Mouse (Mus musculus): Measurements from ENCODE around the gene Nat8f5. TPM values are rescaled to one million over a fixed set of nuclear protein-coding genes. Genes with fewer than 3 reads are reported as not detected.
"Not testable (repeated sequence)": the region's sequence is repeated elsewhere in the genome, so short reads cannot be mapped to it uniquely, and the experiment has no call there.

Nat8f5 gene
- polyA plus RNA-seq, 1 experiment from 2014 or later: not detected

DNA sequence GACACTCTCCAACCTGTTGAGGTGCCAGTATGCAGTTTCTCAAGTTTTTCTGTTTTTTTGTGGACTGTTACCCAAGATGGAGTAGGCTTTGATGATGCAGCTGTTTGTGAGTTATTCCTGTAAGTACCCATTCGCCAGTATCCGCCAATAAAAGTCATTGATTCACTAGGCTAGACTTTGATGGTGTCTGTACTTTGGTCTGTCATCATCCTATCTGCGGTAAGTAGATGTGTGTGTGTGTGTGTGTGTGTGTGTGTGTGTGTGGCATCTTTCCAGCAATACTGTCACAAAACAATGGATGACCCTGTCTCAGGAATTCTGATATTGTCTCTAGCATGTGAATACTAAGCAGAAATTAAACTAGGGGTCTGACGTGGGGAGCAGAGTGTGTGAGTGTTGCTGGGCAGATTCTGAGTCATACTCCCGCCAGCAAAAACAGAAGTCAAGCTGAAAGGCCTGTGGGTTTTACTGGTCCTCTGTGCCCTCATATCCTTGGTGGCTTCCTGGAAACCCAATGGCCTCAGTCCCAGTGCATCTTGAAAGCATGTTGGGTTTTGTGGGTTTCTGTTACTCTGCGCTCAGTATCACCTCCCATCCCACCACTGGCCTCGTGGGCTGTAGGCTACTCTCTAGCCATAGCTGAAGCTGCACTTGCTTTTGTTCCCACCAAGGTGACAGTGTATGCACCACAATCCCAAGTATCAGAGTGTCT lies 30.4 kb upstream of the Nat8f5 start:
- no peak overlapping the region for H3K4me3 ChIP-seq
- H3K9me3 ChIP-seq: no peaks in the 10 kb centered on the region
- ATAC-seq (replicated peaks): no peak
- 88% methylated on average over 7 of the region's 7 CpGs for WGBS
- H3K9ac ChIP-seq (replicated peaks): no peak overlapping the region
- H3K27ac ChIP-seq (replicated peaks): no peak overlapping the region
- no peaks in the 10 kb centered on the region for H3K27me3 ChIP-seq
- H3K4me2 ChIP-seq (replicated peaks): no peak overlapping the region
- no peaks in the 10 kb centered on the region for H3K36me3 ChIP-seq
- H3K4me1 ChIP-seq: peaks cover 10% of the 10 kb centered on the region

DNA sequence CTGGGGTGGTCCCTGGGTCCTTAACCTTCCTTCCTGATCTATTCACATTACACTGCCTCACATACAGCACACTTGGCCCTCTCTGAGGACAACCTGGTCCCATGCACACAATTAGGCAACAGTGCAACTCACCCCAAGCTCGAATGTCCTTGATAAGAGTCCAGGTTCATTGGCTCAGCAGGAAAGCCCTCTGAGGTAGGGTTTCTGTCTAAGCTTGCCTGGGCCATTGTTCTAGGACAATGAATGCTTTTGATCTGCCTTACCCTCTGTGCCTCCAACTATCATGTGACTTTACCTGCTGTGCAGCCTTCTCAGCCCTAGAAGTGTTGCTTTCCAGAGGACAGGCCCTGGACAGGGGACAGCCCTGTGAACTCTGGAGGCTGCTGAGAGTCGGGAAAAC lies 28.5 kb upstream of the Nat8f5 start:
- Histone ChIP-seq H3K4me3 (no peak overlapping the region), H3K4me1 (peaks cover 10% of the 10 kb centered on the region), H3K27ac (replicated peaks) (no peak overlapping the region), H3K36me3 (no peaks in the 10 kb centered on the region), H3K4me2 (replicated peaks) (no peak overlapping the region), H3K9ac (replicated peaks) (no peak overlapping the region), H3K9me3 (no peaks in the 10 kb centered on the region), H3K27me3 (no peaks in the 10 kb centered on the region)
- ATAC-seq (replicated peaks): no peak
- 8% methylated on average over 2 of the region's 2 CpGs for WGBS

DNA sequence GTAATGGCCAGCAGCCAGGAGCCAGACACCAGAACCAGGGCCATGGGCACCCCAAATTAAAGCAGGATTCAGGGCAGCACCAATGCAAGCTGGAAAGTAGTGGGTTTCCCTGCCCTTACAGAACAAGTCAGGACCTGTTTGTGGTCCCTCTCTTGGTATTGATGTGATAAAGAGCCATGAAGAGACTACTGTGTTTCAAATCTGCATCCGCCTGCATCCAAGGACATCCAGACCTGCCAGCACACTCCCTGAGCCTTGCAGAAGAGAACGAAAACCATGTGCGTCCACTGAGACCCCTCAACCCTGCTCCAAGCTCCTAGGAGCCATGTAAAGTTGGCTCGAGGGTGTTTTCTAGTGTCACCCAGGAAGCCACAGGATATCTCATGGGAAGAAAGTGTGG lies 27.4 kb upstream of the Nat8f5 start:
- H3K36me3 ChIP-seq: no peaks in the 10 kb centered on the region
- H3K9me3 ChIP-seq: no peaks in the 10 kb centered on the region
- H3K4me3 ChIP-seq: no peak overlapping the region
- H3K4me1 ChIP-seq: peaks cover 10% of the 10 kb centered on the region
- ATAC-seq (replicated peaks): no peak
- H3K27me3 ChIP-seq: no peaks in the 10 kb centered on the region
- H3K4me2 ChIP-seq (replicated peaks): no peak overlapping the region
- WGBS: 92% methylated on average over 4 of the region's 4 CpGs
- no peak overlapping the region for H3K27ac ChIP-seq (replicated peaks)
- H3K9ac ChIP-seq (replicated peaks): no peak overlapping the region

DNA sequence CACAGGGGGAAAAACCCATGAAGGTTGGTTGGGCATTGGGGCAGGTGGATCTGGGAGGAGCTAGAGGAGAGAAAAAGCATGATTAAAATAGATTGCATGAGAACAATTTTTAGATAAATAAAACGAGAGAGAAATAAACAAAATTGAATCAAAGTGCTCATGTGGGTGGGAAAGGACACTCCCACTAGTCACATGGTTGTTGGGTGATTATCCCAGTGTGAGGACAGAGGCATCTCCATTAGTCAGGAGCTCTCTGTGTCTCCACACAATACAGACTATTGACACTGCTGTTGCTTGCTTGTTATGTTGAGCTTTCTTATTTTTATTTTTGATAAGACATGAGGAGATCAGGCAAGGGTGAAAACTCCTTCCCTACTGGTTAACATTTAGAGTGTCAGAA lies 26.1 kb upstream of the Nat8f5 start:
- Histone ChIP-seq H3K9ac (replicated peaks) (no peak overlapping the region), H3K9me3 (no peaks in the 10 kb centered on the region), H3K27ac (replicated peaks) (no peak overlapping the region), H3K4me1 (peaks cover 10% of the 10 kb centered on the region), H3K4me3 (no peak overlapping the region), H3K4me2 (replicated peaks) (no peak overlapping the region), H3K36me3 (no peaks in the 10 kb centered on the region), H3K27me3 (no peaks in the 10 kb centered on the region)
- no peak for ATAC-seq (replicated peaks)
- WGBS: 39% methylated on average over 1 of the region's 1 CpGs

DNA sequence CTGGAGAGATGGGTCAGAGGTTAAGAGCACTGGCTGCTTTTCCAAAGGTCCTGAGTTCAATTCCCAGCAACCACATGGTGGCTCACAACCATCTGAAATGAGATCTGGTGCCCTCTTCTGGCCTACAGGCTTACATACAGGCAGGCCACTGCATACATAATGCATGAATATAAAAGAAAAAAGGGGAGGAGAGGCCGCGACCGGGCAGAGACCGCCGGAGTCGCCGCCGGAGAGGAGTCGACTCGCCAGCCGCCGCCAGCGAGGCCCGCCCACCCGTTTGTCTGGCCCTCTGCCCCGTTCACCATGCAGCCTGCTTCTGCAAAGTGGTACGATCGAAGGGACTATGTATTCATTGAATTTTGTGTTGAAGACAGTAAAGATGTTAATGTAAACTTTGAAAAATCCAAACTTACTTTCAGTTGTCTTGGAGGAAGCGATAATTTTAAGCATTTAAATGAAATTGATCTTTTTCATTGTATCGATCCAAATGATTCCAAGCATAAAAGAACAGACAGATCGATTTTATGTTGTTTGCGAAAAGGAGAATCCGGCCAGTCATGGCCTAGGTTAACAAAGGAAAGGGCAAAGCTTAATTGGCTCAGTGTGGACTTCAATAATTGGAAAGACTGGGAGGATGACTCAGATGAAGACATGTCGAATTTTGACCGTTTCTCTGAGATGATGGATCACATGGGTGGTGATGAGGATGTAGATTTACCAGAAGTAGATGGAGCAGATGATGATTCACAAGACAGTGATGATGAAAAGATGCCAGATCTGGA lies 23.1 kb upstream of the Nat8f5 start:
- H3K27ac ChIP-seq (replicated peaks); H3K9ac ChIP-seq (replicated peaks); H3K27me3 ChIP-seq; H3K4me3 ChIP-seq; H3K36me3 ChIP-seq; H3K4me2 ChIP-seq (replicated peaks); H3K9me3 ChIP-seq; ATAC-seq (replicated peaks): not testable (repeated sequence)
- 74% methylated on average over 25 of the region's 25 CpGs for WGBS
- H3K4me1 ChIP-seq: peaks cover 10% of the 10 kb centered on the region

DNA sequence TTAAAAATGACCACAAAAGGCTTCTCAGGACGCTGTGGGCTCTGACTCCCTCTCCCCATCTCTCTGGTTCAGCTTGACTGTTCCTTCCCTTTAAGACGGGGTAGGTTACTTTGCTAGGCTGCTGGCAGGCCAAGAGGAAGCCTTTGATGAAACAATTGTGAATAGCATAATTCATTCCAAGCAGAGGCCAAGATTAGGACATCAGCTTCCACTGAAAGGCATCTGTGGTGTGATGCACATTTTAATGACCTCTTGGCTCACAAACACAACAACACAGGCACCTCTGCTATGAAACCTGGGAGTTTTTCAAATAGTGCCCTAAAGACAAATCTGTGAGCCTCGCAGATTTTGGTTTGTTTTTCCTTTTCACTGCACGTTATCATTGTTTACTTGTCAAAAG lies 19.2 kb upstream of the Nat8f5 start:
- no peak overlapping the region for H3K4me3 ChIP-seq
- no peaks in the 10 kb centered on the region for H3K27me3 ChIP-seq
- H3K4me1 ChIP-seq: peaks cover 7% of the 10 kb centered on the region; the same call in 1 of the 2 replicates
- no peak overlapping the region for H3K4me2 ChIP-seq (replicated peaks)
- H3K9me3 ChIP-seq: no peaks in the 10 kb centered on the region
- H3K36me3 ChIP-seq: no peaks in the 10 kb centered on the region
- ATAC-seq (replicated peaks): 0 out of 2 replicates have a peak, but pooled peaks have one; percentile 11
- H3K27ac ChIP-seq (replicated peaks): no peak overlapping the region
- H3K9ac ChIP-seq (replicated peaks): no peak overlapping the region
- WGBS: 13% methylated on average over 4 of the region's 4 CpGs

DNA sequence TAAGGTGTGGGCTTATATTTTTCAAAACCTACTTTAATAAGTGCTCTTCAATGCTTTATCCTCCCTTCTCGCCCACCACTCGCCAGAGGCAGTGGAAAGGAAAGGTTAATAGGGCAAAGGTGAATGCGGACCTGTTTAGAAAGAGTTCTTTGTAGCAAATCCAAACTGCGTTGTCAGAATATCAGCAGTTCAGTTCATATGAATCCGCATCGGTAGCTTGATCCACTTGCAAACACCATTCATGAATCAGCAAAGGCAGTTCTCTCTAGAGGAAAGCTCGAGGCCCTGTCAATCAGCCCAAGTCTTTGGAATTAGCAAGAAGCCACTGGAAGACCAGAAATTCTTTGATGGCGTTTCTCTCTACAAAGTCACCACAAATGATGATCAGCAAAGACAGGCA lies 17.9 kb upstream of the Nat8f5 start:
- H3K27me3 ChIP-seq: no peaks in the 10 kb centered on the region
- H3K27ac ChIP-seq (replicated peaks): no peak overlapping the region
- H3K4me3 ChIP-seq: no peak overlapping the region
- H3K4me2 ChIP-seq (replicated peaks): no peak overlapping the region
- no peaks in the 10 kb centered on the region for H3K36me3 ChIP-seq
- no peaks in the 10 kb centered on the region for H3K9me3 ChIP-seq
- H3K4me1 ChIP-seq: peaks cover 7% of the 10 kb centered on the region; the same call in 1 of the 2 replicates
- H3K9ac ChIP-seq (replicated peaks): no peak overlapping the region
- ATAC-seq (replicated peaks): no peak
- 25% methylated on average over 8 of the region's 8 CpGs for WGBS

DNA sequence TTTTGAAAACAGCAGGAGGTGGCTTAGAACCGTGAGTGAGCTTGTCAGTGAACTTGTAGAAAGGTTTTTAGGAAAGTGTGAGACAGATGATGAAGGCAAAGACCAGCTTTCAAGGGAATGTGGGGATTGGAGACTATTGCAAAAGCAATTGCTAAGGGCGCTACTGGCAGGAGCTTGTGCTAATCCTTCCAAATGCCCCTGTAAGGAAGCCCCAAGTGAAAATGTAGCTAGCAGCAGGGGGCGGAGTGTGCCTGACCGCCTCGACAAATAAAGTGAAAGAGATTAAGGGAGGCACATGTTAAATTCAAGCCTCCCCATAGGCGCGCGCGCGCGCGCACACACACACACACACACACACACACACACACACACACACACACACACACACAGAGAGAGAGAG lies 16.5 kb upstream of the Nat8f5 start:
- not testable (repeated sequence) for H3K36me3 ChIP-seq; H3K27me3 ChIP-seq; H3K9me3 ChIP-seq; H3K27ac ChIP-seq (replicated peaks); H3K4me2 ChIP-seq (replicated peaks); H3K9ac ChIP-seq (replicated peaks); ATAC-seq (replicated peaks); H3K4me3 ChIP-seq; H3K4me1 ChIP-seq
- WGBS: 6% methylated on average over 12 of the region's 12 CpGs

DNA sequence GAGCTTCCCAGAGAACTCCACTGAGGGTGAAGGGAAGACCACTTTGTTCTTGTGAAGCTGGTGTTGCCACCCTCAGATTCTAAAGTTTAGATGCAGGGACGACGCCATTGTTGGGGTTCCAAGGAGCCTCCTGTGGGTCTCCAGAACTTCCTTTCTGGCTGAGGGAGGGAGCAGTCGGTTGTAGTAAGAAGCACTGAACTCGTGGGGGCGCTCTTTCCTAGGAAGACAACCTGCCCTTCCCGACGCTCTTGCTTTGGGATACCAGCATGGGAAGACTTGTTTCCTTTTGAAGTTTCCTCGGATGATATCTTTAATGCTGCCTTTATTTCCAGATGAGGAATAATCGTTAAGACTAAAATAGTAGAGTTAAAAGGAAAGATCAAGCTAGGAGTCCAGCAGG lies 16.1 kb upstream of the Nat8f5 start:
- not testable (repeated sequence) for H3K9me3 ChIP-seq; ATAC-seq (replicated peaks)
- WGBS: 14% methylated on average over 9 of the region's 9 CpGs

DNA sequence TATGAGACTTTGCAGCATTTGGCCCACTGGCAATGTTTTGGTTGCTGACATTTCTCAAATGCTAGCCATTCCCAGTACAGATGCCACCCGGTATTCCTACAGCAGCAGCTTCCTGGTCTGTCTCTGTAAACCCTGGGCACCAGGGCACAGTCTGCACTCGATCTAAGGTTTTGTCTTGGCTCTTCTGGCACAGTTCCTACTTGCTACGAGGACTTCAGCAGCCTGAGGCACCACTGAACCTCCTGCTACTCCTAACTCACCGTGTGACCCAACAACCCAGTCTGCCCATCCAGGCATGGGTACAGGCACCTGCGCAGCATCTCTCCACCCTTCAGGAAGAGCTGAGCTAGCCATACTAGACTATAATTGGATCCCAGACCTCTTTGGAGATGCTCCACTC lies 15.3 kb upstream of the Nat8f5 start:
- not testable (repeated sequence) for H3K4me2 ChIP-seq (replicated peaks); H3K4me3 ChIP-seq; H3K9me3 ChIP-seq; H3K4me1 ChIP-seq; H3K27me3 ChIP-seq; H3K27ac ChIP-seq (replicated peaks); H3K9ac ChIP-seq (replicated peaks); ATAC-seq (replicated peaks); H3K36me3 ChIP-seq
- 73% methylated on average over 5 of the region's 5 CpGs for WGBS

More for the DNA sequence above, 16.1 kb upstream of the Nat8f5 start:
- H3K4me1 ChIP-seq; H3K9ac ChIP-seq (replicated peaks); H3K27me3 ChIP-seq; H3K36me3 ChIP-seq; H3K4me3 ChIP-seq; H3K4me2 ChIP-seq (replicated peaks); H3K27ac ChIP-seq (replicated peaks): not testable (repeated sequence)

DNA sequence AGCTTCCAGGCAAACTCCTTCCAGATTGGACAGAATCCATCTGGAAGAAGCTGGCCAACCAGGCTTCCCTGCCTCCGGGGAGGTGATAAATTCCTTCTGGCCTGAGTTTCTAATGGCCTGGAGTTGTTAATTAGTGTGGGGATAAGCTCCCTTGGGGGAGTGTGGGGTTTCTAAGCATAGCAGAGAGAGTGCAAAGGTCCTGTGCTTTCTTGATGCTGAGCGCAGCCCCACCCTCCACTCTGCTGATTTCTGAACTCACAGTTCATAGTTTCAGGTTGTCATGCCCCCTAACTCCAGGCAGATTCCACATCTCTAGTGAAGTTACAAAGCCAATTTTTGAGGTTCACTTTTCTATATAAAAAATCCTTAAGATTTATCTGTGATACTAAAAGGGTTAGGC lies 14.3 kb upstream of the Nat8f5 start:
- H3K27me3 ChIP-seq; H3K4me2 ChIP-seq (replicated peaks); ATAC-seq (replicated peaks); H3K4me1 ChIP-seq; H3K4me3 ChIP-seq; H3K9me3 ChIP-seq; H3K36me3 ChIP-seq; H3K9ac ChIP-seq (replicated peaks); H3K27ac ChIP-seq (replicated peaks): not testable (repeated sequence)
- 65% methylated on average over 1 of the region's 2 CpGs for WGBS

DNA sequence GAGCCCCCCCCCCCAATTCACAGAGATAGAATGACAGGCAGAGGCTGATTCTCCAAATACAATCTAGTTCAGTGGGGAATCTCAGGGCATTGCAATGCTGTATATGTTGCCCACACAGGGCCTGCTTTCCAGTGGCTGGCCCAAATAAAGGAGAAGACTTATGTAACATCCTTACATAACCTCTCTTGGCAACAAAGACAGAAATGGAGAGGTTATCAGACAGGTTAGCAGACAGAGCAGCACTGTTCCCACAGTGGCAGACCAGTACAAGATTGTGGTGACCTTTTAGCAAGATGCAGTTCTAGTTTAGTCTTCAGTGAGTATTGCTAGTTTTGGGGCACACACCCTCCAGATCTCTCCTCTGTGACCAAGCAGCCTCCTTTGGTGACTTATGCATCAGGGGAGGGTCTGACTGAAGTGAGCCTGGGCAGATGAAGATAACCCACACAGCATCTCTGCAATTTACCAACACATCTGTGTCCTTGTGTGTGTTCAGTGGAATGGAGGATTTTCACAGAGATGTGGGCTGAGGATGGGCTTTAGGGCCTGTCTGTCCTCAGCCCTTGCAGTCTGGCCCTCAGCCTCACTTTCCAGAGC lies 13.8 kb upstream of the Nat8f5 start:
- ATAC-seq (replicated peaks); H3K9ac ChIP-seq (replicated peaks); H3K27me3 ChIP-seq; H3K27ac ChIP-seq (replicated peaks); H3K9me3 ChIP-seq; H3K4me2 ChIP-seq (replicated peaks); H3K4me3 ChIP-seq; H3K4me1 ChIP-seq; H3K36me3 ChIP-seq: not testable (repeated sequence)

All from forebrain, embryonic 15.5 days (tissue).